Mouse (Mus musculus): ENCODE results near the gene Ankrd2.
"Not testable (repeated sequence)": the region's sequence is repeated elsewhere in the genome, so short reads cannot be mapped to it uniquely, and the experiment has no call there.

The Ankrd2 gene

GRCm38 (mm10) chr19:42054255-42054654 lies 18.5 kb downstream of the Ankrd2 start:
- no peak for DNase-seq (ENCODE audit: extremely low spot score, low spot score)

GRCm38 (mm10) chr19:42055881-42056280 lies 20.1 kb downstream of the Ankrd2 start:
- no peak for DNase-seq (ENCODE audit: extremely low spot score, low spot score)

- no peak for DNase-seq (ENCODE audit: extremely low spot score, low spot score)
Measured at GRCm38 (mm10) chr19:42056719-42057409, 21.1 kb downstream of the Ankrd2 start.

- DNase-seq (ENCODE audit: extremely low spot score, low spot score) = no peak
Measured at GRCm38 (mm10) chr19:42058426-42058825, 22.6 kb downstream of the Ankrd2 start.

GRCm38 (mm10) chr19:42061443-42061842 lies 25.6 kb downstream of the Ankrd2 start:
- no peak for DNase-seq (ENCODE audit: extremely low spot score, low spot score)

- no peak for DNase-seq (ENCODE audit: extremely low spot score, low spot score)
Measured at GRCm38 (mm10) chr19:42068441-42069240, 32.8 kb downstream of the Ankrd2 start.

GRCm38 (mm10) chr19:42069241-42069525 lies 33.4 kb downstream of the Ankrd2 start:
- no peak for DNase-seq (ENCODE audit: extremely low spot score, low spot score)

GRCm38 (mm10) chr19:42071221-42071620 lies 35.4 kb downstream of the Ankrd2 start:
- DNase-seq (ENCODE audit: extremely low spot score, low spot score) = no peak

GRCm38 (mm10) chr19:42071886-42072608 lies 36.2 kb downstream of the Ankrd2 start:
- DNase-seq (ENCODE audit: extremely low spot score, low spot score) = no peak

- no peak for DNase-seq (ENCODE audit: extremely low spot score, low spot score)
Measured at GRCm38 (mm10) chr19:42072802-42073201, 37.0 kb downstream of the Ankrd2 start.

GRCm38 (mm10) chr19:42075051-42075450 lies 39.3 kb downstream of the Ankrd2 start:
- DNase-seq (ENCODE audit: extremely low spot score, low spot score) = no peak

GRCm38 (mm10) chr19:42075992-42076391 lies 40.2 kb downstream of the Ankrd2 start:
- no peak for DNase-seq (ENCODE audit: extremely low spot score, low spot score)

- no peak for DNase-seq (ENCODE audit: extremely low spot score, low spot score)
Measured at GRCm38 (mm10) chr19:42078566-42078965, 42.8 kb downstream of the Ankrd2 start.

GRCm38 (mm10) chr19:42079006-42079405 lies 43.2 kb downstream of the Ankrd2 start:
- DNase-seq (ENCODE audit: extremely low spot score, low spot score) = no peak

GRCm38 (mm10) chr19:42079950-42080349 lies 44.1 kb downstream of the Ankrd2 start:
- no peak for DNase-seq (ENCODE audit: extremely low spot score, low spot score)

- DNase-seq (ENCODE audit: extremely low spot score, low spot score) = no peak
Measured at GRCm38 (mm10) chr19:42080469-42080868, 44.7 kb downstream of the Ankrd2 start.

GRCm38 (mm10) chr19:42081613-42082012 lies 45.8 kb downstream of the Ankrd2 start:
- DNase-seq (ENCODE audit: extremely low spot score, low spot score) = not testable (repeated sequence)

- no peak for DNase-seq (ENCODE audit: extremely low spot score, low spot score)
Measured at GRCm38 (mm10) chr19:42085690-42086089, 49.9 kb downstream of the Ankrd2 start.

- peak; percentile 95 for DNase-seq (ENCODE audit: extremely low spot score, low spot score)
Measured at GRCm38 (mm10) chr19:42086166-42086565, 50.4 kb downstream of the Ankrd2 start, which contains the start of gene Morn4. Gene Morn4 (minus strand): TSS chr19:42086357.

- DNase-seq (ENCODE audit: extremely low spot score, low spot score) = peak; percentile 52
Measured at GRCm38 (mm10) chr19:42089103-42089747, 53.4 kb downstream of the Ankrd2 start.

- DNase-seq (ENCODE audit: extremely low spot score, low spot score) = peak; percentile 97
Measured at GRCm38 (mm10) chr19:42089748-42090595, 54.2 kb downstream of the Ankrd2 start, which contains the start of gene Pi4k2a. Gene Pi4k2a (plus strand): TSS chr19:42090470.
